Comparison of ENCODE assay signal across 9 mouse cellular contexts in the genomic region with DNA sequence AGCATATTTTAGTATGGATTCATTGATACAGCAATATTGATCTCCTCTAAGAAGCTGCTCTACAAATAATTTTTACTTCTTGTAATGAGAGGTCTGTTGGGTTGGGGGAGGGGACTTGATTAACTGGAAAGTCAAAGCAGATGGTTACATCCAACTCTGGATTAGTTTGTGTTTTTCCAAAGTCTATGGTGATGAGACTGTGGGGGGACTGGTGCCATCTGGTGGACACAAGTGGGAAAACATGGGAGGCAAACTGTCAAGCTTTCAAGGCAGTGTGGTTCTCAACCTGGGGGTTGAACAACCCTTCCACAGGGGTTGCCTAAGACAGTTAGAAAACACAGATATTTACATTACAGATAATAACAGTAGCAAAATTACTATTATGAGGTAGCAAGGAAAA. TPM values are rescaled to one million over a fixed set of nuclear protein-coding genes. Genes with fewer than 3 reads are reported as not detected.
DNase-seq lines count a peak whose midpoint lies in the region; ATAC-seq and TF ChIP-seq lines count a peak whose summit lies in the region.
"Had no signal": no experiment of that assay in that cellular context is flagged by ENCODE, and none has a peak within 500 bp of the region (broad histone marks: within the 10 kb centered on the region; RNA-seq: fewer than 3 reads in every experiment).

No protein-coding gene starts in this region.

- H3K27ac ChIP-seq in ES-E14 (ENCODE audit: insufficient read depth, low read depth, low read length, poor library complexity, severe bottlenecking): no peak overlapping the region
- peak overlapping the region; percentile 46 for H3K27ac ChIP-seq in gastrocnemius, adult 2 months
- no peak overlapping the region for H3K27ac ChIP-seq in lung, embryonic 14.5 days (ENCODE audit: low read depth)
- H3K27ac ChIP-seq: macrophage had no signal

- no peak overlapping the region for H3K9ac ChIP-seq in ES-E14 (ENCODE audit: insufficient read depth, low read depth, low read length, poor library complexity, severe bottlenecking)
- no peak overlapping the region for H3K9ac ChIP-seq in lung, embryonic 14.5 days

- H3K4me3 ChIP-seq in ES-E14 (ENCODE audit: insufficient read depth in 1 of 2, low read depth in 1 of 2, low read length in 2 of 2, poor library complexity in 1 of 2, severe bottlenecking in 1 of 2): no peak overlapping the region
- H3K4me3 ChIP-seq in gastrocnemius, adult 2 months: no peak overlapping the region
- H3K4me3 ChIP-seq in lung, embryonic 14.5 days (ENCODE audit: low read depth, low read length): no peak overlapping the region

- DNase-seq in gastrocnemius, adult 18-20 months (ENCODE audit: low spot score): peak; percentile 76
- no peak for DNase-seq in gastrocnemius, postnatal 25 days
- DNase-seq in ES-E14 (ENCODE audit: low read depth, low spot score): peak; percentile 25
- peak; percentile 73 to 75 for DNase-seq in cerebellum, postnatal 10 days
- peak; percentile 73 for DNase-seq in gastrocnemius, adult 2 months
- peak; percentile 58 for DNase-seq in kidney, postnatal 14 days
- DNase-seq in lung, embryonic 14.5 days: peak; percentile 77
- DNase-seq in right cerebral cortex, postnatal 14 days: peak; percentile 58

- TF ChIP-seq CTCF in gastrocnemius, adult 2 months (IDR thresholded peaks at IDR 0.05): peak; percentile 91
- TF ChIP-seq CTCF in lung, embryonic 14.5 days (IDR thresholded peaks at IDR 0.05; ENCODE audit: low read depth): peak; percentile 87

- ATAC-seq in lung, embryonic 14.5 days (ENCODE audit: insufficient read depth): peak; percentile 44; the same call in 1 of the 2 replicates

- no peaks in the 10 kb centered on the region for H3K4me1 ChIP-seq in ES-E14 (ENCODE audit: control insufficient read depth in 2 of 2, insufficient read depth in 2 of 2, low read length in 2 of 2, poor library complexity in 1 of 2)
- H3K4me1 ChIP-seq in lung, embryonic 14.5 days (ENCODE audit: insufficient read depth): no peaks in the 10 kb centered on the region

- intact Hi-C loops in gastrocnemius, adult 2 months (cut with DNase I): loop anchor here (1.0 kb wide), 1 partner anchor 42 kb away; no protein-coding TSS in a partner anchor

- H3K9me3 ChIP-seq in ES-E14 (ENCODE audit: control insufficient read depth, insufficient read depth, low read depth, low read length): no peaks in the 10 kb centered on the region
- H3K9me3 ChIP-seq in lung, embryonic 14.5 days (ENCODE audit: low read depth, low read length): no peaks in the 10 kb centered on the region

- H3K27me3 ChIP-seq in lung, embryonic 14.5 days (ENCODE audit: insufficient read depth, low read length): no peaks in the 10 kb centered on the region

- in situ Hi-C loops in ES-E14 (cut with MboI; ENCODE audit: low sequenced_read_pairs in 2 of 2, unreplicated experiment in 2 of 2): no loop called here

- H3K36me3 ChIP-seq in ES-E14 (ENCODE audit: control insufficient read depth, insufficient read depth, low read length, poor library complexity, severe bottlenecking): no peaks in the 10 kb centered on the region
- no peaks in the 10 kb centered on the region for H3K36me3 ChIP-seq in lung, embryonic 14.5 days (ENCODE audit: insufficient read depth)

- H3K4me2 ChIP-seq in lung, embryonic 14.5 days: no peak overlapping the region

TF ChIP-seq in ES-E14, 5 proteins besides CTCF, POLR2A, EP300 and RAD21:
- TF ChIP-seq ZC3H11A (IDR thresholded peaks at IDR 0.05; ENCODE audit: borderline replicate concordance, low read depth, low read length) (no peak; the same call in 1 of the 2 replicates), MAFK (IDR thresholded peaks at IDR 0.05; ENCODE audit: insufficient read depth, low read depth, low read length) (no peak), ZNF384 (IDR thresholded peaks at IDR 0.05; ENCODE audit: low read depth, low read length) (no peak), HCFC1 (IDR thresholded peaks at IDR 0.05; ENCODE audit: borderline replicate concordance, insufficient read depth, low read length) (no peak)

RNA-seq across cellular contexts. Expression of a gene that starts 39.2 kb away (rescaled TPM):
- total RNA-seq in gastrocnemius, adult 18-20 months (2021): 100 to 1,000 TPM; 214 to 218 TPM
- total RNA-seq in gastrocnemius, postnatal 25 days (2021): 100 to 1,000 TPM; 190 to 204 TPM
- not detected in 2 replicates for total RNA-seq in ES-E14 (2012; rRNA removed)
- 100 to 1,000 TPM; 181 to 243 TPM for total RNA-seq in gastrocnemius, adult 2 months (2021)
- polyA plus RNA-seq in lung, embryonic 14.5 days (2014; fragmentation: Nextera tagmentation; extraction: Ambion mirVana): 0.25 and 0.76 TPM in 2 replicates
- polyA plus RNA-seq: macrophage had no signal

RNA-seq across cellular contexts. Expression of a gene that starts 54.1 kb away (rescaled TPM):
- under 1 TPM; 0.41 to 0.43 TPM for total RNA-seq in gastrocnemius, adult 18-20 months (2021)
- under 1 TPM; 0.29 to 0.41 TPM for total RNA-seq in gastrocnemius, postnatal 25 days (2021)
- 3.1 and 5.4 TPM in 2 replicates for total RNA-seq in ES-E14 (2012; rRNA removed)
- total RNA-seq in gastrocnemius, adult 2 months (2021): under 1 TPM; 0.31 to 0.89 TPM
- polyA plus RNA-seq in lung, embryonic 14.5 days (2014; fragmentation: Nextera tagmentation; extraction: Ambion mirVana): 3.2 TPM in 2 replicates

Comparison
In these comparisons a context has a peak if more than half of its experiments do, and no peak if none do; other contexts are left out.
1. RNA of a gene that starts 39.2 kb away (total RNA-seq): 181 to 243 TPM in gastrocnemius, adult 2 months, 214 to 218 TPM in gastrocnemius, adult 18-20 months and 190 to 204 TPM in gastrocnemius, postnatal 25 days; not detected in ES-E14; every median in the first group is over 100 times any median in the second.